Mouse (Mus musculus) G1E (cell line): ENCODE measurements around the gene Gtf3c3. TPM values are rescaled to one million over a fixed set of nuclear protein-coding genes. Genes with fewer than 3 reads are reported as not detected.

ENCODE experiments used
- ATAC-seq: 2 replicates; pipeline ENCODE4 v1.8.0; 2016; ENCODE audit warnings: mild to moderate bottlenecking; ENCODE audit not compliant: insufficient number of reproducible peaks, poor library complexity, low FRiP score, severe bottlenecking; ENCODE audit errors: extremely low read depth
- DNase-seq: peaks from one replicate; pipeline ENCODE4 v3.0.0; 2012; ENCODE audit warnings: low spot score
- H3K27me3 ChIP-seq: 2 replicates; pipeline ENCODE4 v1.6.1; 2012; ENCODE audit warnings: mild to moderate bottlenecking, low read length, inconsistent platforms; ENCODE audit not compliant: insufficient read depth
- H3K36me3 ChIP-seq: replicated peaks from 2 replicates; pipeline ENCODE3; 2012; ENCODE audit warnings: mild to moderate bottlenecking, inconsistent platforms
- H3K4me1 ChIP-seq: 2 replicates; pipeline ENCODE4 v1.6.1; 2012; ENCODE audit warnings: low read depth, low read length, inconsistent platforms, mixed read lengths; ENCODE audit not compliant: insufficient read depth
- H3K4me3 ChIP-seq: 2 replicates; pipeline ENCODE4 v1.5.1; 2012; ENCODE audit warnings: low read depth, mild to moderate bottlenecking, inconsistent platforms, low read length, moderate library complexity, mixed read lengths
- H3K9me3 ChIP-seq: replicated peaks from 2 replicates; pipeline ENCODE4 v1.6.1; 2012; ENCODE audit warnings: inconsistent platforms
- CTCF ChIP-seq: IDR thresholded peaks from 2 replicates; pipeline ENCODE4 v1.5.1; 2012; ENCODE audit warnings: low read depth, low read length, inconsistent platforms, mixed read lengths
- GATA1 ChIP-seq: IDR thresholded peaks from 2 replicates; pipeline ENCODE4 v1.6.1; 2012; ENCODE audit warnings: borderline replicate concordance, low read length, inconsistent platforms, mixed read lengths
- GATA2 ChIP-seq: IDR thresholded peaks from 2 replicates; pipeline ENCODE4 v1.6.1; 2012; ENCODE audit warnings: low read depth, low read length, inconsistent platforms, borderline replicate concordance
- POLR2AphosphoS5 ChIP-seq: IDR thresholded peaks from 2 replicates; pipeline ENCODE4 v1.6.1; 2012; ENCODE audit warnings: low read depth, low read length, inconsistent platforms; ENCODE audit not compliant: insufficient replicate concordance
- TAL1 ChIP-seq: conservative IDR thresholded peaks from 2 replicates; pipeline ENCODE4 v1.6.1; 2012; ENCODE audit warnings: low read depth, low read length, inconsistent platforms, mixed read lengths
- polyA plus RNA-seq: library from polyadenylated mRNA; stranded (reverse); fragments of >175 nt; gene quantifications from 2 replicates; pipeline ENCODE4 v1.2.3, GENCODE M21; 2012
- total RNA-seq, 2 experiments: library from RNA; stranded (forward) in 1 of 2; stranded (reverse) in 1 of 2; fragments of 200-1000 nt in 1 of 2; fragments of >200 nt in 1 of 2; fragmentation: Nextera tagmentation in 1 of 2; gene quantifications; 2 replicates each; pipeline ENCODE4 v1.2.3; 2014 to 2017

The Gtf3c3 gene
- total RNA-seq (2014; fragmentation: Nextera tagmentation) (48.6 and 53.1 TPM in 2 replicates), total RNA-seq (2017) (67.1 and 77.9 TPM in 2 replicates), polyA plus RNA-seq (1.5 and 2.7 TPM in 2 replicates)

- Histone ChIP-seq H3K4me1 (peaks cover 19% of the 10 kb centered on the region), H3K27me3 (peaks cover 3% of the 10 kb centered on the region; the same call in 1 of the 2 replicates), H3K4me3 (peak within 1 kb of the TSS; percentile 75), H3K9me3 (no peaks in the 10 kb centered on the region), H3K36me3 (peaks cover 26% of the 10 kb centered on the region)
- ATAC-seq (peak; percentile 99), DNase-seq (peak; percentile 85)
- no peak for TF ChIP-seq CTCF
- no peak for TF ChIP-seq GATA2
- TF ChIP-seq TAL1 = no peak
- no peak for TF ChIP-seq GATA1
- no peak for TF ChIP-seq POLR2AphosphoS5
Measured at GRCm38 (mm10) chr1:54438340-54439079, at the start of gene Gtf3c3. TSS of gene Gtf3c3 (minus strand) at chr1:54438971.

GRCm38 (mm10) chr1:54484744-54485420 is 46.1 kb upstream of the Gtf3c3 start:
- H3K36me3 ChIP-seq = no peaks in the 10 kb centered on the region
- H3K4me1 ChIP-seq = no peaks in the 10 kb centered on the region
- no peaks in the 10 kb centered on the region for H3K27me3 ChIP-seq
- ATAC-seq (no peak), DNase-seq (no peak)
- no peak overlapping the region for H3K4me3 ChIP-seq
- no peaks in the 10 kb centered on the region for H3K9me3 ChIP-seq
- TF ChIP-seq TAL1 (no peak), GATA1 (no peak), GATA2 (no peak), CTCF (no peak), POLR2AphosphoS5 (no peak)

- Histone ChIP-seq H3K36me3 (no peaks in the 10 kb centered on the region), H3K27me3 (no peaks in the 10 kb centered on the region), H3K4me1 (no peaks in the 10 kb centered on the region), H3K4me3 (no peak overlapping the region), H3K9me3 (0 out of 2 replicates have a peak, but pooled peaks cover 2% of the 10 kb centered on the region)
- TF ChIP-seq GATA1 = no peak
- TF ChIP-seq POLR2AphosphoS5 = no peak
- no peak for TF ChIP-seq GATA2
- TF ChIP-seq TAL1 = no peak
- TF ChIP-seq CTCF = no peak
- ATAC-seq (no peak), DNase-seq (no peak)
Measured at GRCm38 (mm10) chr1:54480491-54480890, 41.7 kb upstream of the Gtf3c3 start.

- H3K4me3 ChIP-seq = no peak overlapping the region
- H3K27me3 ChIP-seq = no peaks in the 10 kb centered on the region
- no peaks in the 10 kb centered on the region for H3K9me3 ChIP-seq
- DNase-seq (no peak), ATAC-seq (no peak)
- H3K4me1 ChIP-seq = no peaks in the 10 kb centered on the region
- no peak for TF ChIP-seq CTCF
- no peak for TF ChIP-seq TAL1
- no peak for TF ChIP-seq GATA2
- no peak for TF ChIP-seq GATA1
- no peak for TF ChIP-seq POLR2AphosphoS5
- no peaks in the 10 kb centered on the region for H3K36me3 ChIP-seq
Measured at GRCm38 (mm10) chr1:54468662-54469061, 29.9 kb upstream of the Gtf3c3 start.

- DNase-seq = no peak
- no peaks in the 10 kb centered on the region for H3K9me3 ChIP-seq
- no peaks in the 10 kb centered on the region for H3K27me3 ChIP-seq
- no peaks in the 10 kb centered on the region for H3K36me3 ChIP-seq
- ATAC-seq = no peak
- TF ChIP-seq CTCF = no peak
- TF ChIP-seq TAL1 = no peak
- TF ChIP-seq GATA1 = no peak
- no peak for TF ChIP-seq GATA2
- TF ChIP-seq POLR2AphosphoS5 = no peak
- H3K4me3 ChIP-seq = no peak overlapping the region
- no peaks in the 10 kb centered on the region for H3K4me1 ChIP-seq
Measured at GRCm38 (mm10) chr1:54467366-54467765, 28.6 kb upstream of the Gtf3c3 start.

GRCm38 (mm10) chr1:54452116-54452515 is 13.3 kb upstream of the Gtf3c3 start:
- Histone ChIP-seq H3K27me3 (peaks cover 16% of the 10 kb centered on the region), H3K36me3 (no peaks in the 10 kb centered on the region), H3K4me1 (no peaks in the 10 kb centered on the region), H3K9me3 (no peaks in the 10 kb centered on the region), H3K4me3 (no peak overlapping the region)
- DNase-seq (no peak), ATAC-seq (no peak)
- TF ChIP-seq GATA1 (no peak), GATA2 (no peak), TAL1 (no peak), POLR2AphosphoS5 (no peak), CTCF (no peak)
